Mouse (Mus musculus): ENCODE measurements around the gene Prdx6b. TPM values are rescaled to one million over a fixed set of nuclear protein-coding genes. Genes with fewer than 3 reads are reported as not detected.

Gene Prdx6b
- polyA plus RNA-seq, 1 experiment from 2014 or later = not detected

GRCm38 (mm10) chr2:80340537-80340936, 48.3 kb downstream of the Prdx6b start:
- DNase-seq (ENCODE audit: low spot score) (no peak), ATAC-seq (replicated peaks; ENCODE audit: low FRiP score) (no peak)
- Histone ChIP-seq H3K36me3 (ENCODE audit: control insufficient read depth, insufficient read depth, low read length) (peaks cover 25% of the 10 kb centered on the region; the same call in 1 of the 2 replicates), H3K27ac (ENCODE audit: low read depth, low read length) (no peak overlapping the region), H3K4me2 (no peak overlapping the region), H3K9me3 (ENCODE audit: control insufficient read depth, low read length) (no peaks in the 10 kb centered on the region), H3K4me1 (replicated peaks; ENCODE audit: control insufficient read depth, insufficient read depth, low read length) (no peaks in the 10 kb centered on the region), H3K4me3 (ENCODE audit: low read depth, low read length) (no peak overlapping the region), H3K27me3 (replicated peaks; ENCODE audit: control insufficient read depth, insufficient read depth, low read length) (no peaks in the 10 kb centered on the region), H3K9ac (ENCODE audit: low read depth, low read length) (no peak overlapping the region)
- 95% methylated on average over 9 of the region's 9 CpGs for WGBS

Other genes starting within 250 kb of the Prdx6b start
- gene Pde1a, start 163.0 kb upstream of the Prdx6b start, polyA plus RNA-seq (2014; fragmentation: Nextera tagmentation; extraction: Ambion mirVana) = 16.8 and 17.6 TPM in 2 replicates
- gene Dnajc10, start 23.0 kb downstream of the Prdx6b start, polyA plus RNA-seq (2014; fragmentation: Nextera tagmentation; extraction: Ambion mirVana) = 42.6 and 53.1 TPM in 2 replicates
- gene Frzb, start 155.2 kb downstream of the Prdx6b start, polyA plus RNA-seq (2014; fragmentation: Nextera tagmentation; extraction: Ambion mirVana) = 1.8 and 4.1 TPM in 2 replicates

Measured in liver, embryonic 11.5 days (tissue).